Mouse (Mus musculus): ENCODE data around the gene Gpr55.
"Not testable (repeated sequence)": the region's sequence is repeated elsewhere in the genome, so short reads cannot be mapped to it uniquely, and the experiment has no call there.

Gene Gpr55

GRCm38 (mm10) chr1:85960873-85961272 lies at the start of gene Gpr55:
Gpr55 (minus strand) TSS chr1:85961007.
- DNase-seq = no peak

- peak; percentile 89 for DNase-seq
These were observed 47.0 kb upstream of the Gpr55 start for GRCm38 (mm10) chr1:86007778-86008177.

- no peak for DNase-seq
These were observed 45.2 kb upstream of the Gpr55 start for GRCm38 (mm10) chr1:86006040-86006439.

GRCm38 (mm10) chr1:86005540-86005939 lies 44.7 kb upstream of the Gpr55 start:
- DNase-seq = no peak

- DNase-seq = peak; percentile 8
These were observed 39.2 kb upstream of the Gpr55 start for GRCm38 (mm10) chr1:85999853-86000570.

- DNase-seq = no peak
These were observed 37.2 kb upstream of the Gpr55 start for GRCm38 (mm10) chr1:85998012-85998411.

GRCm38 (mm10) chr1:85997221-85997620 lies 36.4 kb upstream of the Gpr55 start:
- DNase-seq = no peak

GRCm38 (mm10) chr1:85993541-85993940 lies 32.7 kb upstream of the Gpr55 start:
- no peak for DNase-seq

- DNase-seq = no peak
These were observed 31.4 kb upstream of the Gpr55 start for GRCm38 (mm10) chr1:85992175-85992574.

- DNase-seq = not testable (repeated sequence)
These were observed 28.1 kb upstream of the Gpr55 start for GRCm38 (mm10) chr1:85988882-85989281.

GRCm38 (mm10) chr1:85988351-85988750 lies 27.5 kb upstream of the Gpr55 start:
- no peak for DNase-seq

- DNase-seq = no peak
These were observed 25.0 kb upstream of the Gpr55 start for GRCm38 (mm10) chr1:85985784-85986183.

- peak; percentile 55 for DNase-seq
These were observed 21.0 kb upstream of the Gpr55 start for GRCm38 (mm10) chr1:85981738-85982357.

GRCm38 (mm10) chr1:85977709-85978108 lies 16.9 kb upstream of the Gpr55 start:
- DNase-seq = no peak

GRCm38 (mm10) chr1:85973468-85973877 lies 12.7 kb upstream of the Gpr55 start:
- DNase-seq = no peak

GRCm38 (mm10) chr1:85972341-85972740 lies 11.5 kb upstream of the Gpr55 start:
- no peak for DNase-seq

- no peak for DNase-seq
These were observed 10.3 kb upstream of the Gpr55 start for GRCm38 (mm10) chr1:85971070-85971469.

GRCm38 (mm10) chr1:85969519-85969918 lies 8.7 kb upstream of the Gpr55 start:
- no peak for DNase-seq

- DNase-seq = no peak
These were observed 8.3 kb upstream of the Gpr55 start for GRCm38 (mm10) chr1:85969081-85969480.

GRCm38 (mm10) chr1:85965856-85966255 lies 5.0 kb upstream of the Gpr55 start:
- no peak for DNase-seq

- DNase-seq = no peak
These were observed 1.3 kb upstream of the Gpr55 start for GRCm38 (mm10) chr1:85962081-85962480.

- no peak for DNase-seq
These were observed 924 bp downstream of the Gpr55 start for GRCm38 (mm10) chr1:85959889-85960276.

- DNase-seq = no peak
These were observed 1.5 kb downstream of the Gpr55 start for GRCm38 (mm10) chr1:85959129-85959888.
